Mouse (Mus musculus) erythroblast, embryonic 14.5 days (primary cell): Measurements from ENCODE around the gene Evx1. TPM values are rescaled to one million over a fixed set of nuclear protein-coding genes. Genes with fewer than 3 reads are reported as not detected.
"Not testable (repeated sequence)": the region's sequence is repeated elsewhere in the genome, so short reads cannot be mapped to it uniquely, and the experiment has no call there.

Experiments
- H3K27me3 ChIP-seq: 2 replicates; pipeline ENCODE4 v1.6.1; 2012; ENCODE audit warnings: inconsistent platforms; ENCODE audit not compliant: control insufficient read depth
- H3K36me3 ChIP-seq: 2 replicates; pipeline ENCODE4 v1.6.1; 2012; ENCODE audit warnings: mild to moderate bottlenecking, inconsistent platforms; ENCODE audit not compliant: control insufficient read depth
- H3K4me1 ChIP-seq: 2 replicates; pipeline ENCODE4 v1.6.1; 2012; ENCODE audit warnings: inconsistent platforms; ENCODE audit not compliant: control insufficient read depth
- H3K4me3 ChIP-seq: replicated peaks from 2 replicates; pipeline ENCODE3; 2012; ENCODE audit warnings: moderate library complexity, mild to moderate bottlenecking, inconsistent platforms
- H3K9me3 ChIP-seq: 2 replicates; pipeline ENCODE4 v1.6.1; 2012; ENCODE audit warnings: low read length, inconsistent platforms, mixed read lengths; ENCODE audit not compliant: control insufficient read depth
- GATA1 ChIP-seq: IDR thresholded peaks from 2 replicates; pipeline ENCODE4 v1.6.1; 2012; ENCODE audit warnings: low read length, inconsistent platforms, mixed read lengths
- TAL1 ChIP-seq: IDR thresholded peaks from 3 replicates; pipeline ENCODE4 v1.6.1; 2012; ENCODE audit warnings: low read length, inconsistent platforms, mixed read lengths
- polyA plus RNA-seq: library from polyadenylated mRNA; stranded (reverse); fragments of >175 nt; gene quantifications from 2 replicates; pipeline ENCODE4 v1.2.3, GENCODE M21; 2012

Evx1 gene
- polyA plus RNA-seq, 1 experiment: not detected

DNA sequence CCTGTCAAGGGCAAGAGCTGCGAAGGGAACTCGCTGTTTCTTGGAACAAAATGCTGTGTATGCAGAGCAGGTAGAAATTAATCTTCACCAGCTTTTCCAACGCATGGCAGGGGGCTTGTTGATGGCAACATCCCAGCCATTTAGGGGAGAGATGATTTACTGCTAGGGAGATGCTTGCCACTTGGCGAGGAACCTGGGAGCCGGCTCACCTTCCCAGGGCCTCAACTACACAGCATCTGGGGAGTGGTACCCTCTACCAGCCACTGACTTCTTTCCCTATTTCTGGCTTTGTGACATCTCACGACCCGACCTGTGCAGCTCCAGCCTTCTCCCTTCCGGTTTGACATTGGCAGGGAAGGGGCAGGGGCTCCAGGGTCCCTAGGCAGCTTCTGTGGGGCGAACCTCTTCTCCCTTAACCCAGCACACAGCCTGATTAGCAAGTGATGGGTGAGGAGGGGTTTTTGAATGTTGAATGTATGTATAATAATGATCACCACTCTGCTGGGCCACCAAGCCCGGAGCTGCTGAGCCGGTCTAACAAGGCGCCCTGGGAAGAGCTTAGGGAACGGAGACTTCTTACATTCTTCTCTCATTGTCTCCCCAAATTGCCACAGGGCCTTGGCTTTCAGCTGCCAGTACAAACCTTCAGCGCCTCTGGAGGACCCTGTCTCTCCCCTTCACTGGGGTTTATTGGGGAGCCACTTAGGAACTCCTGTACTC lies 4.3 kb downstream of the Evx1 start:
- peaks cover 99% of the 10 kb centered on the region for H3K27me3 ChIP-seq
- no peaks in the 10 kb centered on the region for H3K4me1 ChIP-seq
- no peaks in the 10 kb centered on the region for H3K9me3 ChIP-seq
- TF ChIP-seq GATA1 (no peak), TAL1 (no peak)
- no peaks in the 10 kb centered on the region for H3K36me3 ChIP-seq
- H3K4me3 ChIP-seq: no peak overlapping the region

DNA sequence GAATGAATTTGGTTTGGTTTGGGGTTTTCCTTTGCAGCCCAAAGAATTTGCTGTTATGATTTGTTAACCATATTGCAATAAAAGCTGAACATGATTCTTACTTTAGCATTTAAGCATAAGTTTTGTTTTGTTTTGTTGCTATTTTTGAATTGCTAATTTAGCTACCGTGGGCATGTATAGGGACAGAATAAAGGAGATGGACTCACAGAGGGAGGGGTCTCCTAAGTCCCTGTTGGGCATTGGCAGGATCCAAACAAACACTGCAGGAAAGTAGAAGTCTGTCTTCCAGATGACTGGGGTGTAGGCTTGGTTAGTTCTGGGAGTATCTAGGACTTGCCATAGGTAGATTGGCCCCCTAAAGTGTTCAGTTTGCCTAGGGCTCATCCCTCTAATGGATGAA lies 5.0 kb downstream of the Evx1 start:
- peaks cover 99% of the 10 kb centered on the region for H3K27me3 ChIP-seq

DNA sequence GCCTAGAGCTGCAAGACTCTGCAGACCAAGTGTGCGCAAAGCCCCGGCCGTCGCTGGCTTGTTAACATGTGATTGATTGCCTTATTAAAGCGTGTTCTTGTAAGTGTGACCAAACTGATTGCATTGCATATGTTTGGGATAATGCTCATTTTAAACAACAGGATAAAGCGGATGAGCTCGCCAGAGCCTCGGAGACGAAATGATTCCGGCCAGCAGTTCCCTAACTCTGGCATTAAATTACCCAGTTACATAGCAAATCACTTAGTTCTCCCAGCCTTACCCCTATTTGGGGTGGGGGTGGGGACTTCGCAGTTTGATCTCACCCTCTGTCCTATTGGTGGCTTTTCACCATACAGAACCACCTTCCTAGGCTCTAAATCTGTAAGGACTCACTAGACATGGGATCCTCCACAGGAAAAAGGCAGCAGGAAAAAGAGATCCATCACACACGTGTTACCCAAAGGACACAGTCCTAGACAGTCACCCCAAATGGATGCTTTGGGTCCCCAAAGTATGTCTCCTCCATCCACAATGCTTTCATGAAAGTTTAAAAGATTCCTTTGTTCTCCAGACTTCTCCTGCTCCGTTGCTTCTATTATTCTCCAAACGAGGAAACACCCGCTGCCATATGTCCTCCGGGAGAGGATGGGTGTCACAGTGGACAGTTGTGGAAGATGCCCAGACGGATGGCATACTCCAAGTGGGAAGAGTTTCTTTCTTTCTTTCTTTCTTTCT lies 6.8 kb downstream of the Evx1 start:
- no peaks in the 10 kb centered on the region for H3K9me3 ChIP-seq
- TF ChIP-seq GATA1 (no peak), TAL1 (no peak)
- peaks cover 96% of the 10 kb centered on the region for H3K27me3 ChIP-seq

More for the DNA sequence above, 5.0 kb downstream of the Evx1 start:
- H3K4me1 ChIP-seq: no peaks in the 10 kb centered on the region
- no peak overlapping the region for H3K4me3 ChIP-seq
- H3K36me3 ChIP-seq: no peaks in the 10 kb centered on the region
- no peaks in the 10 kb centered on the region for H3K9me3 ChIP-seq
- TF ChIP-seq TAL1 (no peak), GATA1 (no peak)

DNA sequence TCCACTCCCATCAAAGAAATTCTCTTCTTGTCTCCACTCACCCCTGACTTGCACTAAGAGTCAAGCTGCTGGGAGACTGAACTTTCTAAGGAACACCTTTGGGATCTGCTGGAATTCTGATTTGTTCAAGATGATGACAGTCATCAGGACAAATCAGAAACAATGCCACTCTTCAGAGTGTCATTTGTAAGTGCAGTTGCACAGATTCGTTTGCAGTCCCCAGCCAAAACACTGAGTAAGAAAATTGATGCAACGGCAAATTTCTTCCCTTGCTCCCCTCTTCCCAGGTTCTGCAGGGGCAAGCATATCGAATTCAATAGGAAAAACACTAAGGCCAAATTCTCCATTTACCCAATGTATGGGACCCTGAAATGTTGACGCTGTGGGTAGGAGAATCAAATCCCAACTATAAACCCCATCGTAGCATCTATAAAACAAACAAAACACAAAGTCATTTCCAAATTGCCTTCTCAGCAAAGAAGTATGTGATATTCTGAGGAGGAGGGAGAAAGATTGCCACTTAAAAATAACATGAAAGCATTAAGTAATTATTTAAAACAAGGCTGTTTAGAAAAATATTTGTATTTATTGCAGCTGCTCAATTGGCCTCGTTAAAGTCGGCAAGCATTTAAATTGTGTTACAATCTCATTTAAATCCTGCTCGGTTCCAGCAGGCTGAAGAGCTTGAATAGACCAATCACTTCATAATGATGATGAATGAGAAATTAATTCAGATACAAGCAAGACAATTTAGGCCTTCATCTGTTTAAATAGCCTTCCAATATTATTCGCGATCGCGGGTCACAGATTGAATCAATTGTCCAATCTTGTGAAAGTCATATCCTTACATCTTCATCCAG lies 7.9 kb downstream of the Evx1 start:
- Histone ChIP-seq H3K4me1 (no peaks in the 10 kb centered on the region), H3K4me3 (no peak overlapping the region), H3K9me3 (no peaks in the 10 kb centered on the region), H3K36me3 (no peaks in the 10 kb centered on the region), H3K27me3 (peaks cover 87% of the 10 kb centered on the region)
- TF ChIP-seq TAL1: no peak
- no peak for TF ChIP-seq GATA1

More for the DNA sequence above, 6.8 kb downstream of the Evx1 start:
- Histone ChIP-seq H3K36me3 (no peaks in the 10 kb centered on the region), H3K4me3 (no peak overlapping the region), H3K4me1 (no peaks in the 10 kb centered on the region)

DNA sequence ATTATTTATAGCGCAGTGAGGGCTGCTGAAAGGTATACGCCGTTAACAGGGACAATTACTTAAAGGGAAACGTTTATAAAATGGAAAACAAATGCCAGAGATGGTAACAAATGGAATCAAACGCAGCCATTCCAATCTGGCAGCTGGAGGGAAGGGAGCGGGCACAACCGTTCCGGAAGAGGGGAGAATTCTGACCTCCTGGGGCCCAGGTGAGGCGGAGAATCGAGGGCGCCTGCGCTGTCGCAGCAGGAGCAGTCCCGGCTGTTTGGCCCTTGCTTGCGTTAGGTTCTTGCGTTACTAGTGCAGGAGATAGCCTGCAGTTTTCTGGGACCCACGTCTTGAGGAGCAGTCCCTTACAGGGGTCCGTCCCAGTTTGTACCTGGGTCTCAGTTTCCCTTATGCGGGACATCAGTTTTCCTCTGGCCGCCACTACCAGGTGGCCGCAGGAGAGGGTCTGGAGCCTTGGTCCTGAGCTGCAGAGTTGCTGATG lies 8.6 kb downstream of the Evx1 start:
- no peaks in the 10 kb centered on the region for H3K36me3 ChIP-seq
- H3K4me3 ChIP-seq: no peak overlapping the region
- TF ChIP-seq TAL1: no peak
- TF ChIP-seq GATA1: no peak
- no peaks in the 10 kb centered on the region for H3K4me1 ChIP-seq
- H3K27me3 ChIP-seq: peaks cover 80% of the 10 kb centered on the region
- H3K9me3 ChIP-seq: no peaks in the 10 kb centered on the region

DNA sequence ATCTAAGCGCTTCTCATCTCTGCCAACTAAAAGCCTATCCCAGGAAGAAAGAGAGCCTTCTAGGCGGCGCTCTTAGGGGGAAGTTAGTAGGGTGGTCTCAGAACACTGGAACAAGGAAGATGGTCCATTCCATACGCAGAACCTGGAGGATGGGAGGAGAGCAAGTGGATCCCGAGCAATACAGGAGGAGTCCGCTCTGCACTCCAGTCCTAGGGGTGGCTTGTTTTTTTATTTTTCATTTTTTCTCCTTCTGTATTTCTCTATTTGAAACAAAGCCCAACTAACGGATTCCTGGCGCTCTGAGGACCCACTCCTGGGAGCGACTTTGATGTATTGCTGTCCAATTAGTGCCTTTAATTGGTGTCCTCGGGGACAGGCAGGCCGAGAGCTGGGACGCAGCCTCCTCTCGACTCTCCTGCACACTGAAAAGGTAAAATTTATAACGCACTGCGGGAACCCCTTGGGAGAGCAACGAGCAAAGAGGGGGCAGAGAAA lies 9.5 kb downstream of the Evx1 start:
- Histone ChIP-seq H3K36me3 (no peaks in the 10 kb centered on the region), H3K27me3 (peaks cover 71% of the 10 kb centered on the region), H3K4me1 (no peaks in the 10 kb centered on the region), H3K4me3 (no peak overlapping the region), H3K9me3 (no peaks in the 10 kb centered on the region)
- no peak for TF ChIP-seq TAL1
- no peak for TF ChIP-seq GATA1

DNA sequence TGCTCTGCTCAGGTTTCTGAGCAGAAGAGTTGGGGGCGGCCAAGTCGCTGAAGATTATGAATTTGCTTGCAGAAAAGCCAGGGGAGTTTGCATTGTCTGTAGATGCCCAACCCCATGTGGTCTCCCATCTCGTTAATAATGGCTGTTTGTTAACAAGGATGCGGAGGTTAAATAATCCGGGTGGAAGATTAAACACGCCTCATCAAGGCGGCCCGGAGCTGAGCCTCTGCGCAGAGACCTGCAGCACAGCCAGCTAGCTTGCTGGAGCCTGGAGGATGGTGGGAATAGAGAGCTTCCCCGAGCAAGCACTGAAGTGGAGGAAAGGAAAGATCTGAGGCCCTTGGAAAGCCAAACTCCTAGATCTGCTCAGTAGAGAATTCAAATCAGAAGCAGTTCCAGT lies 10.0 kb downstream of the Evx1 start:
- Histone ChIP-seq H3K36me3 (no peaks in the 10 kb centered on the region), H3K4me3 (no peak overlapping the region), H3K9me3 (no peaks in the 10 kb centered on the region), H3K27me3 (peaks cover 66% of the 10 kb centered on the region), H3K4me1 (no peaks in the 10 kb centered on the region)
- TF ChIP-seq GATA1 (no peak), TAL1 (no peak)

DNA sequence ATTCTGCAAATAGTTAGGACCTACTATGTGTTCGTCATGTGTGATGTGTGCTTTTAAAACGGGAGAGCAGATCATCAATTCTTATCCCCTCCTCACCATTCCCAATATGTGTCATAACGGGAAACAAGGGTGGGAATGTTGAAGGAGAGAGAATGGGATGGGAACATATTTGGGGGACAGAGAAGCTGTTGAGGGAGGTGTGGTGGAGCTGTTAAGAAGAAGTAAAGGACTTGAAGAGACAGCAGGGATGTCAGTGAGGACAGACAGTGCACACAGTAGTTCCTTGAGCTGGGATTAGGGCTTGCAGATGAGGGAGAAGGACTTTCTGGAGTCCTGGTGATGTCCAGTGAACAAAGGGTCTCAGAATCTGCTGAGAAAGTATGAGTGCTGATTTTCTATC lies 10.8 kb downstream of the Evx1 start:
- Histone ChIP-seq H3K4me1 (no peaks in the 10 kb centered on the region), H3K27me3 (peaks cover 59% of the 10 kb centered on the region), H3K9me3 (no peaks in the 10 kb centered on the region), H3K36me3 (no peaks in the 10 kb centered on the region), H3K4me3 (no peak overlapping the region)
- TF ChIP-seq TAL1: no peak
- no peak for TF ChIP-seq GATA1

DNA sequence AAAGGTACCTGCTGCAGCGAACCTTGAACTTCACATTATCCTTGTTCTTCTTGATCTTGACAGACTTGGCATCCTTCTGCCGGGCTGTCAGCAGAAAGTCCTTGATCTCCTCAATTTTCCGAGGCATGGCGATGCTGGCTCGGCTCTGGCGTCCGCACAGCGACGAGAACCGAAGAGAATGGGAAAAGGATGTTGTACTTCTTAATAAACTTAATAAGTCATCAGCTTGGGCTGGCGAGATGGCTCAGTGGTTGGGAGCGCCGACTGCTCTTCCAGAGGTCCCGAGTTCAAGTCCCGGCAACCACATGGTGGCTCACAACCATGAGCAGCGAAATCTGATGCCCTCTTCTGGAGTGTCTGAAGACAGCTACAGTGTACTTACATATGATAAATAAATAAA lies 33.5 kb downstream of the Evx1 start:
- H3K4me3 ChIP-seq, H3K9me3 ChIP-seq, H3K36me3 ChIP-seq, H3K4me1 ChIP-seq, H3K27me3 ChIP-seq: not testable (repeated sequence)
